In the genomic region with DNA sequence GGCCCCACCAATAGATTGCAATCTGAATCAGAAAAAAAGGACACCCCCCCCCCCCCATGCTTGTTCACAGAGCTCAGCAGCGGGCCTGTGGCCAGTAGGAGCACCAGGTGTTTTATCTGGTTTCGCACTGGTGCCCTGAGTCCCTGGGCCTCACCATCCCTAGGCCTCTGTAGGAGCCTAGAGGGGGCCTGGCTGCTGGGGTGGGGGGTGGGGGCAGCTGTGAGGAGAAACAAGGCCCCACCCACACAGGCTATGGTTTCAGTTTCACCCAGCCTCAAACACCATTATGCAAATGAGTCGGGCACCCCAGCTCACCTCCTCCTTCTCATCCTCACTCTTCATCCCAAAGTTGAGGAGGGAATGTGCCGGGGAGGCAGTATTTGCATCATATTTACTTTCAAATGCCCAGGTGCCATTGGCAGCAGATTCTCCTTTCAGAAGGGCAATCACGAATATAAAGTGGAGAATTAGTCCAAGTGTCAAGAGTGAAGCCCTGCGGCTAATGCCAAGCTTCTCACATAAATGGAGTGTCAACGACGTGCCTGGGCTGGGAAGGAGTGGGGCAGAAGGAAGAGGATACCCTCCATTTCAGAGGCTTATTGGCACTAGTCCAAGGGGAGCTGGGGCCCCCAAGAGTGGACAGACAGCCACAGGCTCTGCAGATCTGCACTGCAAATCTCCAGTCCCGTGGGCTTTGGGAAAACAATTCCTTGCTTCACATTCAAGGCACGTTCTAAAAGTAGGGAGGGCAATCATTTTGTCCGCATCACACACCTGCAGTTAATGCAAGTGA, we compare ENCODE assay signal across 13 mouse cellular contexts.
DNase-seq lines count a peak whose midpoint lies in the region; ATAC-seq and TF ChIP-seq lines count a peak whose summit lies in the region.
"Had no signal": no experiment of that assay in that cellular context is flagged by ENCODE, and none has a peak within 500 bp of the region (broad histone marks: within the 10 kb centered on the region; RNA-seq: fewer than 3 reads in every experiment).

No protein-coding gene starts in this region.

- TF ChIP-seq CTCF in hindbrain, postnatal 0 days (IDR thresholded peaks at IDR 0.05; ENCODE audit: low read depth), result no peak
- no peak for TF ChIP-seq CTCF in midbrain, postnatal 0 days (IDR thresholded peaks at IDR 0.05)

- H3K9ac ChIP-seq in hindbrain, postnatal 0 days (replicated peaks; ENCODE audit: low read length), result no peak overlapping the region
- no peak overlapping the region for H3K9ac ChIP-seq in hindbrain, embryonic 14.5 days
- H3K9ac ChIP-seq in midbrain, embryonic 13.5 days (replicated peaks), result no peak overlapping the region
- no peak overlapping the region for H3K9ac ChIP-seq in midbrain, postnatal 0 days (replicated peaks; ENCODE audit: low read length, poor library complexity, severe bottlenecking)
- no peak overlapping the region for H3K9ac ChIP-seq in embryonic facial prominence, embryonic 14.5 days (ENCODE audit: low read depth, low read length)
- H3K9ac ChIP-seq: forebrain, postnatal 0 days; limb, embryonic 12.5 days had no signal

- no peaks in the 10 kb centered on the region for H3K36me3 ChIP-seq in hindbrain, postnatal 0 days (ENCODE audit: insufficient read depth, low read length)
- H3K36me3 ChIP-seq in hindbrain, embryonic 14.5 days (replicated peaks; ENCODE audit: control insufficient read depth, insufficient read depth), result no peaks in the 10 kb centered on the region
- H3K36me3 ChIP-seq in midbrain, embryonic 13.5 days, result no peaks in the 10 kb centered on the region
- H3K36me3 ChIP-seq in midbrain, postnatal 0 days (ENCODE audit: insufficient read depth, low read length), result no peaks in the 10 kb centered on the region
- H3K36me3 ChIP-seq in embryonic facial prominence, embryonic 14.5 days (ENCODE audit: control insufficient read depth, insufficient read depth, low read length), result no peaks in the 10 kb centered on the region
- H3K36me3 ChIP-seq in splenic B cell, adult 2 months (ENCODE audit: control insufficient read depth, insufficient read depth, low read length, poor library complexity, severe bottlenecking), result no peaks in the 10 kb centered on the region
- H3K36me3 ChIP-seq: limb, embryonic 12.5 days had no signal

- 34% methylated on average over 11 of the region's 11 CpGs for WGBS in hindbrain, postnatal 0 days
- WGBS in hindbrain, embryonic 14.5 days, result 40% methylated on average over 11 of the region's 11 CpGs
- WGBS in midbrain, embryonic 13.5 days, result 32% methylated on average over 11 of the region's 11 CpGs
- 22% methylated on average over 11 of the region's 11 CpGs for WGBS in midbrain, postnatal 0 days
- 39% methylated on average over 11 of the region's 11 CpGs for WGBS in embryonic facial prominence, embryonic 14.5 days

- no peak overlapping the region for H3K4me2 ChIP-seq in hindbrain, postnatal 0 days (ENCODE audit: low read depth, low read length)
- H3K4me2 ChIP-seq in hindbrain, embryonic 14.5 days (replicated peaks), result no peak overlapping the region
- H3K4me2 ChIP-seq in midbrain, embryonic 13.5 days (replicated peaks), result no peak overlapping the region
- H3K4me2 ChIP-seq in midbrain, postnatal 0 days (ENCODE audit: low read depth, low read length, poor library complexity, severe bottlenecking), result no peak overlapping the region
- H3K4me2 ChIP-seq in embryonic facial prominence, embryonic 14.5 days (ENCODE audit: low read depth, low read length), result no peak overlapping the region
- H3K4me2 ChIP-seq: limb, embryonic 12.5 days had no signal

- DNase-seq in hindbrain, postnatal 0 days (ENCODE audit: low spot score), result peak; percentile 29
- no peak for DNase-seq in hindbrain, embryonic 14.5 days (ENCODE audit: low spot score)
- DNase-seq in midbrain, postnatal 0 days (ENCODE audit: low spot score), result no peak
- DNase-seq in embryonic facial prominence, embryonic 14.5 days (ENCODE audit: low spot score), result peak; percentile 36
- peak; percentile 40 for DNase-seq in splenic B cell, adult 2 months (ENCODE audit: low read depth, low spot score)
- DNase-seq: adrenal gland, postnatal 10 days; cerebellum, adult 11 months; forebrain, postnatal 0 days; thymus, adult 18-20 months had no signal

- ATAC-seq in hindbrain, postnatal 0 days, result no peak
- ATAC-seq in hindbrain, embryonic 14.5 days (ENCODE audit: low FRiP score), result no peak; the same call in 1 of the 2 replicates
- peak; percentile 67 for ATAC-seq in midbrain, embryonic 13.5 days
- ATAC-seq in midbrain, postnatal 0 days (ENCODE audit: low FRiP score), result no peak
- ATAC-seq in embryonic facial prominence, embryonic 14.5 days (ENCODE audit: low read depth), result 0 out of 2 replicates have a peak, but pooled peaks have one; percentile 57
- ATAC-seq in frontal cortex, adult (ENCODE audit: low TSS enrichment), result no peak
- ATAC-seq: forebrain, postnatal 0 days had no signal

- no peak overlapping the region for H3K4me3 ChIP-seq in hindbrain, postnatal 0 days (ENCODE audit: low read length)
- H3K4me3 ChIP-seq in hindbrain, embryonic 14.5 days (replicated peaks; ENCODE audit: low read length), result no peak overlapping the region
- no peak overlapping the region for H3K4me3 ChIP-seq in midbrain, embryonic 13.5 days (replicated peaks)
- H3K4me3 ChIP-seq in midbrain, postnatal 0 days (ENCODE audit: low read depth, low read length), result no peak overlapping the region
- H3K4me3 ChIP-seq in embryonic facial prominence, embryonic 14.5 days (ENCODE audit: low read depth, low read length), result no peak overlapping the region
- H3K4me3 ChIP-seq: layer of hippocampus, adult 2 months; limb, embryonic 12.5 days had no signal

- H3K27ac ChIP-seq in hindbrain, postnatal 0 days, result no peak overlapping the region
- no peak overlapping the region for H3K27ac ChIP-seq in hindbrain, embryonic 14.5 days
- no peak overlapping the region for H3K27ac ChIP-seq in midbrain, embryonic 13.5 days
- no peak overlapping the region for H3K27ac ChIP-seq in midbrain, postnatal 0 days (ENCODE audit: low read depth, low read length)
- no peak overlapping the region for H3K27ac ChIP-seq in embryonic facial prominence, embryonic 14.5 days (replicated peaks; ENCODE audit: low read depth, low read length)
- H3K27ac ChIP-seq: layer of hippocampus, adult 2 months had no signal

- H3K4me1 ChIP-seq in hindbrain, postnatal 0 days (ENCODE audit: insufficient read depth, low read length), result peaks cover 8% of the 10 kb centered on the region; the same call in 1 of the 2 replicates
- H3K4me1 ChIP-seq in hindbrain, embryonic 14.5 days (replicated peaks; ENCODE audit: control insufficient read depth, insufficient read depth, low read length), result peaks cover 12% of the 10 kb centered on the region
- peaks cover 19% of the 10 kb centered on the region for H3K4me1 ChIP-seq in midbrain, embryonic 13.5 days (replicated peaks)
- peaks cover 3% of the 10 kb centered on the region; the same call in 1 of the 2 replicates for H3K4me1 ChIP-seq in midbrain, postnatal 0 days (ENCODE audit: insufficient read depth, low read length)
- H3K4me1 ChIP-seq in embryonic facial prominence, embryonic 14.5 days (ENCODE audit: control insufficient read depth, insufficient read depth, low read length), result peaks cover 17% of the 10 kb centered on the region

- no peaks in the 10 kb centered on the region for H3K9me3 ChIP-seq in hindbrain, postnatal 0 days (ENCODE audit: low read length)
- no peaks in the 10 kb centered on the region for H3K9me3 ChIP-seq in hindbrain, embryonic 14.5 days (ENCODE audit: control insufficient read depth, low read length)
- no peaks in the 10 kb centered on the region for H3K9me3 ChIP-seq in midbrain, embryonic 13.5 days
- no peaks in the 10 kb centered on the region for H3K9me3 ChIP-seq in midbrain, postnatal 0 days (ENCODE audit: low read length)
- H3K9me3 ChIP-seq in embryonic facial prominence, embryonic 14.5 days (ENCODE audit: control insufficient read depth, low read length), result no peaks in the 10 kb centered on the region
- H3K9me3 ChIP-seq: limb, embryonic 12.5 days had no signal

- H3K27me3 ChIP-seq in hindbrain, postnatal 0 days (ENCODE audit: insufficient read depth, low read length), result no peaks in the 10 kb centered on the region
- no peaks in the 10 kb centered on the region for H3K27me3 ChIP-seq in hindbrain, embryonic 14.5 days (ENCODE audit: control insufficient read depth, insufficient read depth, low read length)
- H3K27me3 ChIP-seq in midbrain, embryonic 13.5 days, result no peaks in the 10 kb centered on the region
- H3K27me3 ChIP-seq in midbrain, postnatal 0 days (ENCODE audit: insufficient read depth, low read length), result no peaks in the 10 kb centered on the region
- no peaks in the 10 kb centered on the region for H3K27me3 ChIP-seq in embryonic facial prominence, embryonic 14.5 days (replicated peaks; ENCODE audit: control insufficient read depth, insufficient read depth, low read length)
- H3K27me3 ChIP-seq in splenic B cell, adult 2 months (ENCODE audit: control insufficient read depth, insufficient read depth, low read length, poor library complexity, severe bottlenecking), result no peaks in the 10 kb centered on the region
- H3K27me3 ChIP-seq: limb, embryonic 12.5 days had no signal

Comparison
In these comparisons a context has a peak if more than half of its experiments do, and no peak if none do; other contexts are left out.
1. ATAC-seq: peak in midbrain, embryonic 13.5 days (single experiment) and embryonic facial prominence, embryonic 14.5 days (single experiment); none in hindbrain, postnatal 0 days (single experiment), hindbrain, embryonic 14.5 days (single experiment), midbrain, postnatal 0 days (single experiment) and frontal cortex, adult (single experiment).
2. DNase-seq: peak in hindbrain, postnatal 0 days (single experiment), embryonic facial prominence, embryonic 14.5 days (single experiment) and splenic B cell, adult 2 months (single experiment); none in hindbrain, embryonic 14.5 days (single experiment) and midbrain, postnatal 0 days (single experiment).